Mouse (Mus musculus) urinary bladder, adult 2 months (tissue): ENCODE results near the gene Tstd3. TPM values are rescaled to one million over a fixed set of nuclear protein-coding genes. Genes with fewer than 3 reads are reported as not detected.

Experiments used
- DNase-seq: peaks from one replicate; pipeline ENCODE4 v3.0.0; 2022; ENCODE audit warnings: low spot score
- polyA plus RNA-seq: library from polyadenylated mRNA; depleted of rRNA; stranded (reverse); fragments of >200 nt; gene quantifications from 2 replicates; pipeline ENCODE4 v1.2.3, GENCODE M21; 2012; rRNA removed

Gene Tstd3
- 19.3 and 22.2 TPM in 2 replicates for polyA plus RNA-seq

GRCm38 (mm10) chr4:21766863-21767304 lies at the start of gene Tstd3, which contains the start of gene Usp45:
Gene Tstd3 (minus strand): TSS chr4:21767212.
Gene Usp45 (plus strand): TSS chr4:21767156.
- DNase-seq, result peak; percentile 34

- DNase-seq, result no peak
These were observed 47.0 kb upstream of the Tstd3 start for GRCm38 (mm10) chr4:21814029-21814428.

- no peak for DNase-seq
These were observed 45.6 kb upstream of the Tstd3 start for GRCm38 (mm10) chr4:21812635-21813034.

GRCm38 (mm10) chr4:21810608-21811007 lies 43.6 kb upstream of the Tstd3 start:
- no peak for DNase-seq

- no peak for DNase-seq
These were observed 40.2 kb upstream of the Tstd3 start for GRCm38 (mm10) chr4:21807204-21807603.

- no peak for DNase-seq
These were observed 34.6 kb upstream of the Tstd3 start for GRCm38 (mm10) chr4:21801620-21802019.

GRCm38 (mm10) chr4:21801013-21801412 lies 34.0 kb upstream of the Tstd3 start:
- no peak for DNase-seq

GRCm38 (mm10) chr4:21793631-21794030 lies 26.6 kb upstream of the Tstd3 start:
- DNase-seq, result no peak

GRCm38 (mm10) chr4:21789836-21790235 lies 22.8 kb upstream of the Tstd3 start:
- DNase-seq, result no peak

- no peak for DNase-seq
These were observed 21.9 kb upstream of the Tstd3 start for GRCm38 (mm10) chr4:21788903-21789302.

- DNase-seq, result no peak
These were observed 19.3 kb upstream of the Tstd3 start for GRCm38 (mm10) chr4:21786268-21786667.

- no peak for DNase-seq
These were observed 14.1 kb upstream of the Tstd3 start for GRCm38 (mm10) chr4:21780816-21781726.

- DNase-seq, result no peak
These were observed 9.9 kb upstream of the Tstd3 start for GRCm38 (mm10) chr4:21776946-21777265.

- peak; percentile 79 for DNase-seq
These were observed 9.3 kb upstream of the Tstd3 start for GRCm38 (mm10) chr4:21776091-21776945.

- DNase-seq, result no peak
These were observed 5.3 kb upstream of the Tstd3 start for GRCm38 (mm10) chr4:21772306-21772705.

- DNase-seq, result no peak
These were observed 4.1 kb upstream of the Tstd3 start for GRCm38 (mm10) chr4:21771064-21771463.

- no peak for DNase-seq
These were observed 695 bp downstream of the Tstd3 start for GRCm38 (mm10) chr4:21766171-21766862.

- no peak for DNase-seq
These were observed 3.2 kb downstream of the Tstd3 start for GRCm38 (mm10) chr4:21763827-21764226.

GRCm38 (mm10) chr4:21761416-21762160 lies 5.4 kb downstream of the Tstd3 start:
- no peak for DNase-seq

GRCm38 (mm10) chr4:21758860-21759259 lies 8.2 kb downstream of the Tstd3 start:
- DNase-seq, result no peak

GRCm38 (mm10) chr4:21755123-21755789 lies 11.8 kb downstream of the Tstd3 start:
- DNase-seq, result no peak
